27 mouse cellular contexts compared by ENCODE assay signal in the genomic region with DNA sequence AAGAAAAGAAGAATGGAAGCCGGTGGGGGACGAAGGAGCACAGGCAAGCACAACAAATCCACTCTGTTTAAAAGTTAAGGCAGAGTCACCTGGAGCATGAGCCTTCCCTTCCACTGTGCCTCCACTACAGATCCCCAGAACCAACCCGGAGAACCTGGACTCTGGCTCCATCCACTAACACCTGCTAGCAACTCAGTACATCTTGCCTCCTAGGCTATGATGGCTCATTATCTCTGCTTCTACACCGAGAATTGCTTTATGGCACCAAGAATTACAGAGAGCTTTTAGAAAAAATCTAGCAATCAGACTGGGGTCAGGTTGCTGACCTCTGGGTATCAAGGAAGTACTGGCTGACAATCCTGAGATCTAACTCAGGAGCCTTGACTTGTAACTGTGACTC.
DNase-seq lines count a peak whose midpoint lies in the region; ATAC-seq and TF ChIP-seq lines count a peak whose summit lies in the region.
"Had no signal": no experiment of that assay in that cellular context is flagged by ENCODE, and none has a peak within 500 bp of the region (broad histone marks: within the 10 kb centered on the region; RNA-seq: fewer than 3 reads in every experiment).

No protein-coding gene starts in this region.

- peaks cover 38% of the 10 kb centered on the region for H3K4me1 ChIP-seq in forebrain, embryonic 12.5 days
- peaks cover 16% of the 10 kb centered on the region for H3K4me1 ChIP-seq in forebrain, embryonic 16.5 days (replicated peaks; ENCODE audit: control insufficient read depth, insufficient read depth, low read length)
- H3K4me1 ChIP-seq in midbrain, embryonic 10.5 days, result peaks cover 48% of the 10 kb centered on the region
- peaks cover 13% of the 10 kb centered on the region for H3K4me1 ChIP-seq in midbrain, embryonic 11.5 days (ENCODE audit: control insufficient read depth, insufficient read depth, low read length)
- peaks cover 12% of the 10 kb centered on the region for H3K4me1 ChIP-seq in hindbrain, embryonic 16.5 days (ENCODE audit: control insufficient read depth, insufficient read depth, low read depth, low read length)
- 0 out of 2 replicates have a peak, but pooled peaks cover 9% of the 10 kb centered on the region for H3K4me1 ChIP-seq in intestine, postnatal 0 days (replicated peaks; ENCODE audit: control insufficient read depth, insufficient read depth, low read length)
- H3K4me1 ChIP-seq in liver, embryonic 12.5 days, result no peaks in the 10 kb centered on the region
- H3K4me1 ChIP-seq: liver, embryonic 15.5 days had no signal

- H3K9me3 ChIP-seq in forebrain, embryonic 12.5 days, result no peaks in the 10 kb centered on the region
- no peaks in the 10 kb centered on the region for H3K9me3 ChIP-seq in forebrain, embryonic 16.5 days (ENCODE audit: control insufficient read depth, low read length)
- no peaks in the 10 kb centered on the region for H3K9me3 ChIP-seq in midbrain, embryonic 10.5 days (replicated peaks)
- no peaks in the 10 kb centered on the region for H3K9me3 ChIP-seq in midbrain, embryonic 11.5 days (ENCODE audit: control insufficient read depth, low read length)
- no peaks in the 10 kb centered on the region for H3K9me3 ChIP-seq in hindbrain, embryonic 16.5 days (ENCODE audit: control insufficient read depth, low read length)
- no peaks in the 10 kb centered on the region for H3K9me3 ChIP-seq in intestine, postnatal 0 days (ENCODE audit: control insufficient read depth)
- H3K9me3 ChIP-seq in liver, embryonic 12.5 days (replicated peaks), result no peaks in the 10 kb centered on the region
- H3K9me3 ChIP-seq: embryonic facial prominence, embryonic 13.5 days; forebrain, embryonic 10.5 days; liver, embryonic 15.5 days; lung, embryonic 15.5 days; midbrain, embryonic 12.5 days; neural tube, embryonic 12.5 days; stomach, embryonic 15.5 days had no signal

- no peaks in the 10 kb centered on the region for H3K27me3 ChIP-seq in forebrain, embryonic 12.5 days
- no peaks in the 10 kb centered on the region for H3K27me3 ChIP-seq in forebrain, embryonic 16.5 days (replicated peaks; ENCODE audit: control insufficient read depth, insufficient read depth, low read length)
- no peaks in the 10 kb centered on the region for H3K27me3 ChIP-seq in midbrain, embryonic 10.5 days (ENCODE audit: low read depth, poor library complexity, severe bottlenecking)
- H3K27me3 ChIP-seq in midbrain, embryonic 11.5 days (ENCODE audit: control insufficient read depth, insufficient read depth, low read length), result no peaks in the 10 kb centered on the region
- H3K27me3 ChIP-seq in hindbrain, embryonic 16.5 days (replicated peaks; ENCODE audit: control insufficient read depth, insufficient read depth, low read length), result no peaks in the 10 kb centered on the region
- H3K27me3 ChIP-seq in intestine, postnatal 0 days (replicated peaks; ENCODE audit: control insufficient read depth, insufficient read depth, low read length), result no peaks in the 10 kb centered on the region
- H3K27me3 ChIP-seq in liver, embryonic 12.5 days (replicated peaks), result no peaks in the 10 kb centered on the region
- H3K27me3 ChIP-seq: CH12.LX; embryonic facial prominence, embryonic 13.5 days; liver, embryonic 15.5 days; lung, embryonic 15.5 days; neural tube, embryonic 12.5 days; stomach, embryonic 15.5 days had no signal

- ATAC-seq in forebrain, embryonic 12.5 days (ENCODE audit: low FRiP score), result no peak
- no peak for ATAC-seq in forebrain, embryonic 16.5 days
- no peak for ATAC-seq in midbrain, embryonic 11.5 days (ENCODE audit: low FRiP score)
- no peak for ATAC-seq in hindbrain, embryonic 16.5 days
- ATAC-seq in intestine, postnatal 0 days, result peak; percentile 58
- no peak for ATAC-seq in liver, embryonic 12.5 days
- ATAC-seq: activated CD4-positive, CD25-positive, alpha-beta regulatory T cell, adult 4 months had no signal

- H3K36me3 ChIP-seq in forebrain, embryonic 12.5 days (replicated peaks), result no peaks in the 10 kb centered on the region
- no peaks in the 10 kb centered on the region for H3K36me3 ChIP-seq in forebrain, embryonic 16.5 days (ENCODE audit: control insufficient read depth, insufficient read depth)
- peaks cover 21% of the 10 kb centered on the region for H3K36me3 ChIP-seq in midbrain, embryonic 10.5 days
- H3K36me3 ChIP-seq in midbrain, embryonic 11.5 days (ENCODE audit: control insufficient read depth, insufficient read depth, low read length), result no peaks in the 10 kb centered on the region
- no peaks in the 10 kb centered on the region for H3K36me3 ChIP-seq in hindbrain, embryonic 16.5 days (ENCODE audit: control insufficient read depth, insufficient read depth, low read length)
- H3K36me3 ChIP-seq in intestine, postnatal 0 days (ENCODE audit: control insufficient read depth, insufficient read depth), result no peaks in the 10 kb centered on the region
- no peaks in the 10 kb centered on the region for H3K36me3 ChIP-seq in liver, embryonic 12.5 days
- H3K36me3 ChIP-seq: embryonic facial prominence, embryonic 13.5 days; forebrain, embryonic 10.5 days; liver, embryonic 15.5 days; lung, embryonic 15.5 days; midbrain, embryonic 12.5 days; neural tube, embryonic 12.5 days; stomach, embryonic 15.5 days had no signal

- no peak for DNase-seq in midbrain, embryonic 10.5 days (ENCODE audit: low spot score)
- DNase-seq in midbrain, embryonic 11.5 days (ENCODE audit: low spot score, missing footprints), result no peak
- DNase-seq in right cerebral cortex, postnatal 36 days (ENCODE audit: low spot score in 2 of 2), result no peak
- DNase-seq: adrenal gland, adult 2 months; adrenal gland, postnatal 36 days; cerebellum, adult 18-20 months; forebrain, postnatal 0 days; heart, postnatal 14 days; kidney, adult 9 months; kidney, postnatal 10 days; liver; thymus, adult 18-20 months; thymus, postnatal 25 days had no signal

- no peak overlapping the region for H3K4me2 ChIP-seq in forebrain, embryonic 12.5 days
- no peak overlapping the region for H3K4me2 ChIP-seq in forebrain, embryonic 16.5 days (ENCODE audit: low read length)
- H3K4me2 ChIP-seq in midbrain, embryonic 11.5 days, result no peak overlapping the region
- H3K4me2 ChIP-seq in hindbrain, embryonic 16.5 days (ENCODE audit: low read length), result no peak overlapping the region
- peak overlapping the region; percentile 32 for H3K4me2 ChIP-seq in intestine, postnatal 0 days (replicated peaks; ENCODE audit: low read depth)
- H3K4me2 ChIP-seq in liver, embryonic 12.5 days, result no peak overlapping the region
- H3K4me2 ChIP-seq: embryonic facial prominence, embryonic 13.5 days; liver, embryonic 15.5 days; lung, embryonic 15.5 days; midbrain, embryonic 12.5 days; neural tube, embryonic 12.5 days; stomach, embryonic 15.5 days had no signal

- 28% methylated on average over 4 of the region's 4 CpGs for WGBS in forebrain, embryonic 12.5 days
- WGBS in forebrain, embryonic 16.5 days, result 37% methylated on average over 4 of the region's 4 CpGs
- 35% methylated on average over 4 of the region's 4 CpGs for WGBS in midbrain, embryonic 10.5 days
- 32% methylated on average over 4 of the region's 4 CpGs for WGBS in midbrain, embryonic 11.5 days
- 34% methylated on average over 4 of the region's 4 CpGs for WGBS in hindbrain, embryonic 16.5 days
- WGBS in intestine, postnatal 0 days, result 9% methylated on average over 4 of the region's 4 CpGs
- WGBS in liver, embryonic 12.5 days (ENCODE audit: insufficient replicate concordance), result 22% methylated on average over 4 of the region's 4 CpGs

- H3K9ac ChIP-seq in forebrain, embryonic 12.5 days, result no peak overlapping the region
- H3K9ac ChIP-seq in forebrain, embryonic 16.5 days (replicated peaks; ENCODE audit: low read depth, low read length), result no peak overlapping the region
- no peak overlapping the region for H3K9ac ChIP-seq in midbrain, embryonic 11.5 days (ENCODE audit: low read length)
- no peak overlapping the region for H3K9ac ChIP-seq in hindbrain, embryonic 16.5 days (ENCODE audit: low read depth, low read length)
- no peak overlapping the region for H3K9ac ChIP-seq in intestine, postnatal 0 days (ENCODE audit: low read depth, low read length)
- H3K9ac ChIP-seq in liver, embryonic 12.5 days, result no peak overlapping the region
- H3K9ac ChIP-seq: embryonic facial prominence, embryonic 13.5 days; forebrain, postnatal 0 days; liver, embryonic 15.5 days; midbrain, embryonic 12.5 days; neural tube, embryonic 12.5 days; stomach, embryonic 15.5 days had no signal

- H3K4me3 ChIP-seq in forebrain, embryonic 12.5 days (replicated peaks), result no peak overlapping the region
- no peak overlapping the region for H3K4me3 ChIP-seq in forebrain, embryonic 16.5 days (replicated peaks; ENCODE audit: low read length)
- H3K4me3 ChIP-seq in midbrain, embryonic 10.5 days, result no peak overlapping the region
- H3K4me3 ChIP-seq in midbrain, embryonic 11.5 days (ENCODE audit: low read depth, low read length), result no peak overlapping the region
- H3K4me3 ChIP-seq in hindbrain, embryonic 16.5 days (ENCODE audit: low read length), result no peak overlapping the region
- no peak overlapping the region for H3K4me3 ChIP-seq in intestine, postnatal 0 days (ENCODE audit: low read depth, low read length)
- H3K4me3 ChIP-seq in liver, embryonic 12.5 days, result no peak overlapping the region
- H3K4me3 ChIP-seq: embryonic facial prominence, embryonic 13.5 days; forebrain, embryonic 10.5 days; liver, embryonic 15.5 days; lung, embryonic 15.5 days; midbrain, embryonic 12.5 days; neural tube, embryonic 12.5 days; stomach, embryonic 15.5 days had no signal

- H3K27ac ChIP-seq in forebrain, embryonic 12.5 days, result 0 out of 2 replicates have a peak overlapping the region, but pooled peaks have one; percentile 31
- no peak overlapping the region for H3K27ac ChIP-seq in forebrain, embryonic 16.5 days (ENCODE audit: low read length)
- H3K27ac ChIP-seq in midbrain, embryonic 10.5 days (replicated peaks), result 0 out of 2 replicates have a peak overlapping the region, but pooled peaks have one; percentile 23
- H3K27ac ChIP-seq in midbrain, embryonic 11.5 days (ENCODE audit: low read depth, low read length), result no peak overlapping the region
- H3K27ac ChIP-seq in hindbrain, embryonic 16.5 days (ENCODE audit: low read depth, low read length), result peak overlapping the region; percentile 57; the same call in 1 of the 2 replicates
- peak overlapping the region; percentile 78 for H3K27ac ChIP-seq in intestine, postnatal 0 days (ENCODE audit: low read depth, low read length)
- H3K27ac ChIP-seq in liver, embryonic 12.5 days, result no peak overlapping the region
- H3K27ac ChIP-seq: embryonic facial prominence, embryonic 13.5 days; forebrain, embryonic 10.5 days; liver, embryonic 15.5 days; midbrain, embryonic 12.5 days; neural tube, embryonic 12.5 days; stomach, embryonic 15.5 days had no signal

- no peak for TF ChIP-seq CTCF in intestine, postnatal 0 days (IDR thresholded peaks at IDR 0.05; ENCODE audit: low read depth)

Comparison
In these comparisons a context has a peak if more than half of its experiments do, and no peak if none do; other contexts are left out.
1. H3K27ac ChIP-seq: peak in forebrain, embryonic 12.5 days (single experiment), midbrain, embryonic 10.5 days (single experiment), hindbrain, embryonic 16.5 days (single experiment) and intestine, postnatal 0 days (single experiment); none in forebrain, embryonic 16.5 days (single experiment), midbrain, embryonic 11.5 days (single experiment) and liver, embryonic 12.5 days (single experiment).